Mouse (Mus musculus) frontal cortex, postnatal 14 days (tissue): ENCODE measurements around the gene Romo1.
A peak's percentile ranks its signal among the peaks of the same experiment; 100 is the strongest.
"Not testable (repeated sequence)": the region's sequence is repeated elsewhere in the genome, so short reads cannot be mapped to it uniquely, and the experiment has no call there.

Experiments used
- DNase-seq, 2 experiments: peaks; one replicate each; pipeline ENCODE4 v3.0.0; 2022; ENCODE audit warnings: low spot score in 2 of 2

Romo1 gene

DNA sequence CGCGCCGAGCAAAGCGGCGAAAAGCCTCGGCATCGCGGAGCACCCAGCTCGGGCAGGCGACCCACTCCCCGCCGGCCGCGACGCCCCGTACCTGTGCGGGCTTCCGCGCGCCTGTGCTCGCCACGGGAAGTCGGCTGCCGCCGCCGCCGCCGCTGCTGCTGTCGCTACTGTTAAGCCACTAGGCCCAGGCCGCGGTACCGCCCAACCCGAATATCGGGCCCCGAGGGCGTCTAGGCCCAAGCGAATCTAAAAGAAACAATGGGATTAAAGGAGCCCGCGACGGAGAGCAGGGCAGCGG is 35.9 kb downstream of the Romo1 start:
- no peak for DNase-seq

DNA sequence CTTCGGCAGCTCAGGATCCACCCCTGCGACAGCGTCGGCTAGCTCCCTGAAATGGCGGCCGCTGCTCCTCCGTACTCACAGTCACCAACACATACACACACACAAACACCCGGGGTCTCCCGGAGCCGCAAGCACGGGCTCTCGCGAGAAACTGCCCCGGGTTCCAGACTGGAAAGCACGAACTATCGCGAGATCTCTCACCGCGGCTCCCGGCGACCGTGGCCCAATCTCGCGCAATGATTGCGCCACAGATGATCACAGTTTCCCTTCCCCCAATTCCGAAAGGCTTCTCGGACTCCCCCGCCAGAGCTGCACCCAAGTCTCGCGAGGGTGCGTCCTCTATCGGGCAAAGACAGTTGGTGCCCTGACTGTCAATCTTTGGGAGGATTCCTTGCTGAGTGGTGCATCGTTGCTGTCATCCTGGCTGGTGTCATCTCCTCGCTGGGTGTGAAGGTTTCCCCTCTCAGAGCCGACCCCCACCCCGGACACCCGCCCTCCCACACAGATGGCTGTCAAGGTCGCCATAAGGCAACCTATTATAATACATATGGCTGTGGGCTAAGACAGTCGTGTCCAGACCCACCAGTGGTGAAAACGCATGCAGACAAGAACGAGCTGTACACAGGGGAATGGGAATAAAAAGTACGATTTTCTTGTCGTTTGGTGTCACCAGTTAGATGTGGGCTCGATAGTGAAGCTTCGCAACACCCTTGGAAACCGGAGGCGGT is 36.4 kb downstream of the Romo1 start, which contains the start of gene Rbm39:
Rbm39 (minus strand) TSS at position 145 of the 728 bp plus-strand sequence.
- DNase-seq = peak; percentile 100

DNA sequence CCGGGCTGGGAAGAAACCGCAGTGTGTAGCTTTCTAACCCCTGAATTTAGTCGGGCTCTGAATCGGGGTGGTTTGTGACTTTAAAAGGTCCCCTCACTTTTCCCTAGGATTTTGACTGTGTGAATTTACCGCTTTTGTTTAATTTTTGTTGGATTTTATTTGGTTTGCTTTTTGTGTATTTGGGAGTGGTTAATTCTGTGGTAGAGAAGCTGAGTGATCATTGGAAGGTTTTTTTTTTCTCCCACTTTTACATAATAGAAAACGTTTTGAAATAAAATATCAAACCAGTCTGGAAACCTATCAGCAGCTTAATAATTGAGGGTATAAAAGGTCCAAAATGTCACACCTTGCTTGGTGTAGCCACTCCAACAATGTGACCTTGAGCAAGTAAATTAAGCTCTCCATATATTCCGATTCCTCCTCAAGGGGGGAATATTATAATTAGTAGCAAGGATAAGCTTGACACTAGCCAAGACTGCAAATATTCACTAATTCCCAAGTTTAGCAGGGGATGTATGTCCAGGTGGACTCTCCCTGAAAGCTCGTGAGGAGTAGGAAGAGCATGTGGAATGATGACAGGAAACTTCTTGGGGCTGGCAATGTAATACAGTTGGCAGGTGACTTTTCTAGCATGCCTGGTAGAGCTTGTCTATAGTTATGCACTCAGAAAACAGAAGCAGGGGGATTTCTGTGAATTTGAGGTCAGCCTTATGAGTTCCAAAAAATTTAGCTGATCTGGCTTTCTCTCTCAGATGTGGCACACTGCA is 37.2 kb downstream of the Romo1 start:
- DNase-seq = no peak

DNA sequence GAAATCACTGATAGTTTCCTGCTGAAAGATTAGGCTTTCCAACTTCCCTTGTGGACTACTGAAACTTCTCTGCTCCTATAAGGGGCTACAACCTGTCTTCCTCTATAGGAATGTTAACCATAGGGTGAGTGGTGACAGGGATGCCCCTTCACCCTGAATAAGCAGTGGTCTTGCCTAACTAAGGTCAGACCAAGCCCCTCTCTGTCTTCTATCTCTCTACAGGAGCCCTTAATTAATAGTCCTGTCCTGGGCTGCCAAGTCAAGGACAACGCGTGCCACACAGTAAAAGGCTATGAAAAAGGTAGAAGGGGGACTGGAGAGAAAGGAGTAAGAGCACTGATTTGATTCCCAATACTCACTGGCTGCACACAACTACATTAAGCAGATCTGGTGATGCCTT is 37.8 kb downstream of the Romo1 start:
- DNase-seq = no peak

DNA sequence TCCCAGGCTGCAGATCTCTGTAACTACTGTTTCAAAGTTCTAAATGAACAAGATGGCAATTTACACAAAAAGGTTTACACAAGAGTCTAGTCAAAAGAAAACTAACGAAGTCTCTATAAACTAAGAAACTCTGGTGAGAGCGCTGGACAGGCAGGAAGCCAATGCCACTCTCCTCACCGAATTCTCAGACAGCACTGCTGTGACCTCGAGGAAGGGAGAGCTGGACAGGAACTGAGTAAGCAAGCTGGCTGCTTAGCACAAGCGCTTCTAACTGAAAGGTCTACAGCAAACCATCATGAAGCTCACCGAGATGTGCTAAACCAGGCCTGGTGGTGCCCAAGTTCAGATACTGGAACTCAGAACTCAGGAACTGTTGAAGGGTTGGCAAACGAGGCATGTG is 45.4 kb downstream of the Romo1 start:
- not testable (repeated sequence) for DNase-seq

DNA sequence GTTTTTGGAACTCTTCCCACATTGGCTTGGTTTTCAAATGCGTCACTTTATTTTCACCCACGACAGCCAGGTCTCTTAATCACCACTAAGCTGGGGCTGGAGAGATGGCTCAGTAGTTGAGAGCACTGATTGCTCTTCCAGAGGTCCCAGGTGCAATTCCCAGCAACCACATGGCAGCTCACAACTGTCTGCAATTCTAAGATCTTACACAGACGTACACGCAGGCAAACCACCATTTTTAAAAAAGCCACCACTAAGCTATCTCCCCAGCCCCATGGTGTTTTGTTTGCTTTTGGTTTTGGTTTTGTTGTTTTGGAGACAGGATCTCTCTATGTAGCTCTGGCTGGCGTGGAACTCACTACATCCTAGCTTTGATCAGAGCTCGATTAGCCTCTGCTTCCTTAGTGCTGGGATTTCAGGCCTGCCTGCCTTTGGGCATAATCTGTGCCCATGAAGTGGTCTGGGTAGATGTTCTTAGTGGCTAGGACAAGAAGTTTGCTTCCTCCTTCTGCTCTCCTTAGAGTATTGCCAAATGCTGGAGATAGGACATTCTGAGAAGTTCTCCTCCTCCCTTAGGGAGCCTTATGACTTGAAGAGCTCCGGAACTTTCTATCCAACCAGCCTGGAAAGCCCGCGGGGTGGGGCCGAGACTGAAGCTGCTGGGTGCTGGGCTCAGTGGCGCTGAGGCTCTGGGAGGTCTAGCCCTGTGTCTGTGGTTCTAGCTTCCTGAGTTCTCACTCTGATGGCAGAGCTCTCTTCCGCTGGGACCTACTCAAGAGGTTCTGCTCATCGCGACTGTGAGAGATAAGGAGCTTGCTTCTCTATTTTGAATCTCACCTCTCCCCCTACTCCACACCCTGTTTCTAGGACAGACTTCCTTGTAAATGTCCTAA is 46.4 kb downstream of the Romo1 start:
- no peak for DNase-seq

DNA sequence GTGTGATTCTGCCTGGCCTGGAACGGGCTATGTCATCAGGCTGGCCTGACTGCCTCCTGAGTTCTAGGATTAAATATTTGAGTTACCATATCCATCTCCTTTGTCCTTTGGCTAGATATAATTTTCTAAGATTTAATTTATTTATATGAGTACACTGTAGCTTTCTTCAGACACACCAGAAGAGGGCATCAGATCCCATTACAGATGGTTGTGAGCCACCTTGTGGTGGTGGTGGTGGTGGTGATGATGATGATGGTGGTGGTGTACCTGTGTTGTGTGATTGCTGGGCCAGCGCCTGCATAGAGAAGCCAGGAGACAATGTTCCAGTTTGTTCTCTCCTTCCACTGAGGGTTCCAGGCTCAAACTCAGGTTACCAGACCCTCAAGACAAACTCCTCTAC is 47.7 kb downstream of the Romo1 start:
- DNase-seq = no peak

DNA sequence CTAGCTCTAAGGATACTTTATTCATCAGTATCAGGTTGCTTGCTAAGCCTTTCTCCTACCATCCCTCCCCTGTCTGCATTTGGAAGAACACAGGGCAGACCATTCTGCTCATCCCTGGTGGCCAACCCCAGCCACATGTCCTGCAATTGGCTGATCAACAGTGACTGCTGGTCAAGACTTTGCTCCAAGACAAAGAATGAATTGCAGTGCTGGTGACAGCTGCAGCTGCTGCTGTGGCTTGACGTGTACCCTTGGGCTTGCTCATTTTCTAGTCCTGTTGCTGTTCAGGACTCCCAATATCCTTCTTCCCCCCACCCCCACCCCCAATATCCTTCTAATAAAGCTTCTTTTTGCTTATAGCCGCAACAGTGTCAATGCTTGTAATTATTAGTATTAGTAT is 48.2 kb downstream of the Romo1 start:
- DNase-seq = no peak

DNA sequence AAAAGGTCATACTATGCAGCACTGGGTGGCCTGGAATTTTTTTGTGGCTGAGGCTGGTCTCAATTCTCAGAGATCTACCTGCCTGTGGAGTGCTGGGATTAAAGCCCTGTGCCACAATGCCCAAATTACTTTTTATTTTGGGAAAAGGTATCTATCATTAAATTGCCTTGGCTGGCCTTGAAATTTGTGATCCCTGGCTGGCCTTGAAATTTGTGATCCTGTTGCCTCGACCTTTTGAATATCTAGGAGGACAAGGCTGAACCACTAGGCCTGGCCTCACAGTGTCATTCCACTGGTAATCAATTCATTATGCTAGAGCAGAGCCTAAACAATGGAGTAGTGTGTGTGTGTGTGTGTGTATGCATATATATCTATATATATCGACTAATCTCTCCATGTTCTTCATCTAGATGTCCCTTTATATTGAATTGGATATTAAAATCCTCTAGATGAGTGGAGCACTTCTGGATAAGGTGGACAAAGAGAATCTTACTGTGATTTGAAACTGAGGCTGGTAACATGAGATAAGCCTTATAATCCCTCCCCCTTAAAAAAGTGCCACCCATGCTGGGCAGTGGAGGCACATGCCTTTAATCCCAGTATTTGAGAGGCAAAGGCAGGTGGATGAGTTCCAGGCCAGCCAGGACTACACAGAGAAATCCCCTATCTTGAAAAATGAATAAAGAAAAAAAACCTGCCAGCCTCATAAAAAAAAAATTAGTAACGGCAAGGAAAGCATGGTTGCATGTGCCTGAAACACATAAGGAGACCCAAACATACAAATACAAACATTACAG is 49.4 kb downstream of the Romo1 start:
- DNase-seq = no peak

DNA sequence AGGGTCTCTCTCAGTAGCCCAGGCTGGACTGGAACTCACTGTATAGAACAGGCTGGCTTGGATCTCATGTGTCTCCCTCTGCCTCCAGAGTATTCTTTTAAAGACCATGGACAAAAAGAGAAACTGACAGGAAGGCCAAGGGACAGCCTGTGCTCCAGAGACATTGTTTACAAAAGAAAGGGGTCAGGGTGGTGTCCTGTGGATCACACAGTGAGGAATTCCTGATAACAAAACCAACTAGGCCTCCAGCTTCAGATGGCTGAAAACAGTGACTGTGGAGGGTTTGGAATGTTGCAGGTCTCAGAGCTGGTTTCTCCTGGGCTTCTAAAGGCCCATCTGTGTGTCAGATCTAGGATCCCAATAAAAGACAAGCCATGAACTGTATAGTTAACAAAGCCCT is 50.7 kb downstream of the Romo1 start:
- no peak for DNase-seq
